Mouse (Mus musculus): ENCODE results near the gene Olfr739.

The Olfr739 gene

DNA sequence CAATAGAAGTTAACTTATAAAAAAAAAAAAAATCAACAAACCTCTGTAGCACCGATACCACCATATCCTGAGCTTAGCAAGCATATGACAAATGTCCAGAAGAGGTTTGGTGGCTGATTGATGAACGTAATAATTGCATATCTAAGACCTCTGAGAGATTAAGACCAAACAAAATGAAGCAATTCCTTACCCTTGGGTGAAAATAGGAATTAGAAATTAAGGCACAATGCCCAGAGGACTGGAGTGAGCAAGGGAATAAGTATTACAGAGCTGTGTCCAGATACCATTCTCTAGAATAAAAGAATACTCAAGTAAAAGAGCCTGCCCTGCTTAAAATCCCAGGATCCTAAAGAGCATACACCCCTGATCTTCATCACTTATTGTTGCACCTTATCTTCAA lies at the start of gene Olfr739:
Gene Olfr739 (plus strand): TSS at position 301 of the 400 bp plus-strand sequence.
- no peak for DNase-seq (ENCODE audit: low read depth, low spot score)

DNA sequence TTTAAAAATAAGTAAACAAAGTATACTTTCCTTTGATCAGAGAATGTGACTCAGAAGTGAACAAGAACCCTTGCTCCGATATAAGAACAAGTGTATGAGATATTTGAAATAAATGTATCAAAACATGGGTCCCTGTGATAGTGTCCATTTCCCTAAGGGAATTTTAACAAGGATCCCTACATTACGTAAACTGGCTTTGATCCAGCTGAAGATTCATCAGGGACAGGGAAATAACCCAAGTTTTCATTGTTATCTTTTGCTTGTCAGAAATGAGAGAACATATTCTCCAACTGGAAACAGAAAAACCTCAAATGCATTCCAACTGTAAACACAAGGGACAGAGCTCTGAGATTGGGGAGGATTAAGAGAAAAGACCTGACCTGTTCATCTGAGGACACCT lies 37.6 kb upstream of the Olfr739 start, which contains the start of gene Olfr736:
Gene Olfr736 (plus strand): TSS at position 301 of the 400 bp plus-strand sequence.
- no peak for DNase-seq (ENCODE audit: low read depth, low spot score)

- no peak for DNase-seq (ENCODE audit: low read depth, low spot score)
Measured at GRCm38 (mm10) chr14:50407268-50407667, 11.2 kb upstream of the Olfr739 start, which contains the start of gene Olfr738. Gene Olfr738, plus strand, starts transcription at chr14:50407568.

- no peak for DNase-seq (ENCODE audit: low read depth, low spot score)
Measured at GRCm38 (mm10) chr14:50445245-50445644, 26.8 kb downstream of the Olfr739 start, which contains the start of gene Olfr740. Gene Olfr740, plus strand, starts transcription at chr14:50445545.

GRCm38 (mm10) chr14:50472438-50472837 lies 54.0 kb downstream of the Olfr739 start, which contains the start of gene Olfr741:
Gene Olfr741, plus strand, starts transcription at chr14:50472738.
- no peak for DNase-seq (ENCODE audit: low read depth, low spot score)
